Mouse (Mus musculus) regulatory T cell (primary cell): ENCODE results near the gene B4galt5.

Source experiments
- in situ Hi-C: fragments of 300-600 bp; cut with MboI, MseI; formaldehyde crosslinking; loops from one replicate; pipeline ENCODE4 v1.15.1; 2025; ENCODE audit warnings: high pct_unique_total_duplicates

The B4galt5 gene

DNA sequence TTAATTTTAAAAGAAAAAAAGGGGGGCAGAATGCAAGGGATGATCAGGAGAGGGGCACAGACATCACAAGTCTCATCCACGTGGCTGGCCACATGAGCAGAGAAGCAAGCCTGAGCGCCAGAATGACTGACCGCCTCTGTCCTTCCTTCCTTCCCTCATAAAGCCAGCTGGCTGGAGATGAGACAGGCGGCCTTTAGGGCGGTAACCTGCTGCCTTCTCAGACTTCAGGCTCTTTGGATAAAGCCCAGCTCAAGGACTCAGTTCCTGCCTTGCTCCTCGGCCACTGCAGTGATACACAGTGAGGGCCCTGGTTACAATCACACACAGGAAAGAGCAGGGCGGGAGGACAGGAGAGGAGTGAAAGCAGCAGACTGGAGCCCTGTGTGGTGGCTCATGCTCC, 94.8 kb downstream of the B4galt5 start:
- in situ Hi-C loops, result no loop called here

DNA sequence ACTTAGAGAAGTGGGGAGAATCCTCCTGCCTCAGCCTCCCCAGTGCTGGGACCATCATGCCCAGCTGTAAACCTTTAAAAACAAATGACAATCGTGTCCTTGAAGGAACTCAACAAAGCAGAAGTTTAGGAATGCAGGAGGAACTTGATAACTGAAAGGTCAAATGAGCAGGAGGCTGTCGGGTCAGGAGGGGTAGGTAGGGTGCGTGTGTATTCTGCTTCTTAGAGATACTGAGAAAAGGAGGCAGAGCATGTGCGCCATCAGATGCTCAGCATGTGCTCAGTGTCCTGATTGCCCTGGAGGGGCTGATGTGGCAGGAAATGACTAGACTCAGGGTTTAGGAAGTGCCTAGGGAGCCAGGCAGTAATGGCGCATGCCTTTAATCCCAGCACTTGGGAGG, 95.5 kb downstream of the B4galt5 start:
- in situ Hi-C loops, result no loop called here

DNA sequence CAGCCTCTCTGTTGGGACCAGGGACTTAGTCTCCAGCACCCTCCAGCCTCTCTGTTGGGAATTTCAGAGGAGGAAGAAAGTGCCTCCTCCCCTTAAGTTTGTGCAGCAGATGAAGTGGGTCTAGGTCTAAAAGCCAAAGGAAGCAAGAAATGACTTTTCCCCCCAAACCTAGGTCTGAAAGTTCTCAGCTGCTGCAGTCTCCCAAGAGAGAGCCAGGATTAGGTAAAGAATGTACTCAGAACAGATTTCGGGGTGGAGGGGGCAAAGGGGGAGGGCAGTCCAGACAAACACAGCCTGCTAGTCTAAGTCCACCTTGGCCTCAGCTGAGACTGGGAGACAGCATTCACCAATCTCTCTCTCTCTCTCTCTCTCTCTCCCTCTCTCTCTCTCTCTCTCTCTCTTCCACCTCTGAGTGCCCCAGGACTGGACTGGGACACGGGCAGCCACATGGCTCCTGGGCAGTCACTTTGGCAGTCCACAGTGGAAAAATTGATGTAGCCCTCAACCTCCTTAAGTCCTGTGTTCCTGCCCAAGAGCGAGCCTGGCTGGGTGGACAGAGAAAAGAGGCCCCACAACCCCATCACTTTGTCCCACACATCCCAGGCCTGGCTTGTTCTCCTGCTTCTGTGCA, 96.8 kb downstream of the B4galt5 start:
- in situ Hi-C loops, result no loop called here

DNA sequence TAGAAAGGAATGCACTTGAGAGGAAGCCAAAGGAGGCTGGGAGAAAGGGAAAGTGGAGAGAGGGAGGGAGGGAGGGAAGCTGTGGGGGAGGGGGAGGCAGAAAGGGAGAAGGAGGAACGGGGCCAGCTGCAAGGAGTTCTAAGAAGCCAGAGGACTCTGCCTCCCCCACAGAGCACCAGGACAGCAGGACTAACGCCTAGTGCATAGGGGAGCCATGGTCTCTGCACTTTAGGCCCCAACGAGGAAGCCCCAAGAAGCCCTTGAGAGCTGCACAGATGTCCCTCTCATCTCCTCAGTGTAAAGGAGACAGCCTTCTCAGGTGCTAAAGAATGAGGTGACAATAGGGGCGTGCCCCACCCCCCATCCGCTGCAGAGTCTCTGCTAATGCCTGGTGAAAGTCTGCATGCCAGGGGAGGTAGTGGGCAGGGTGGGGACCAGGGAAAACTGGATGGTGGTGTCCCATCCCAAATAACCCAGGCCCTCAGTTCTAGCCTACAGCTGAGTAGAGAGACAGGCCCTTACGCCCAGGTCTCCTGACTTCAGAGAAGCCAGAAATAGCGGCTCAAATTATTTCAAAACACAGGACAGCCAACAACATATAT, 98.1 kb downstream of the B4galt5 start:
- in situ Hi-C loops, result no loop called here

DNA sequence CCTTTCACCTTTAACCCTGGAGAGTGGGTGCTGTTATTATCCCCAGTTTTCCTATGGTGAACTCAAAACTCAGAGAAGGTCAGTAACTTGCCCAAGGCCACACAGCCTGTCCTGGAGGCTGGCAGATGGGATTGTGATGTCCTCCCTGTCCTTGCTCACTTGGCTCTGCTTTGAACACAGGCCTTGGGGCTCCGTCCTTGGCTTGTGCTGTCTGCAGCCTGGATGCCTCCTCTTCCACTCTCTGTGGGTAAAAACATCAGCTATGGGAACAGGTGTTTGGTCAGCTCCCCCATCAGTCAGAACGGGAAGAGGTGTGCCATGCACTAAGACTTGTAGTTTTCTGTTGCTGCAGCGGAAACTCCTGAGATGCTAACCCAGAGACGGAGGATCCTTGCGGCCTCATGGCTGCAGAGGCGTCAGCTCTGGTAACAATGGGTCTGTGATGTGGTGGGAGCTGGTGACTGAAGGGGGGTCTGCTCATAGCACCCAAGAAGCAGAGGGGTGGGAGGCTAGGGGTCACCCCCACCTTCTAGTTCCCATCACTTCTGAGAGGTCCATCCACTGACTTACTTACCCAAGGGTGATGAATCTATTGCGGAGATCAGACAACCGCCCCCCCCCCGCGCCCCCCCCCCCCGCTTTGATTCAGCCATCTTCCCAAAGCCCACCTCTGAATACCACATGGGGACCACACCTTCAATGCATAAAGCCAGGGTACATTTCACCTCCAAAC, 98.8 kb downstream of the B4galt5 start:
- in situ Hi-C loops, result no loop called here

DNA sequence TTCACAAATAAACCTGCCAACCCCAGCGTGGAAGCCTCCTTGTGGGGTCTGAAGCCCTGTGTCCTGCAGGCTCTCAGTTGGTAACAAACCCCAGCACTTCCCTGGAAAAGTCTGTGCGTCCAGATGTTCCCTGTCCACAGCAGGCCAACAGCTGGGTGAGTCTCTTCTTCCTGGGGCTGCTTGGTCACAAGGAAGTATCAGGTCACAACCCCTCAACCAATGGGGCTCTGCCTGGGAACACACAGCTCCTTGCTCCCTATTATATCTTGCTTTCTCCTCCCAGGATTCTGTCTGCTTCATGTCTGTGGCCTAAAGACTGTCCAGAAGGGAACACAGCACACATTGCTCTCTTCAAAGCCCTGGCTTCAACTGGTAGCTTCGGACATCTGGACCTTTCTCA, 99.4 kb downstream of the B4galt5 start:
- in situ Hi-C loops, result no loop called here
